Mouse (Mus musculus): ENCODE measurements around the gene Dyrk1a.

DNA sequence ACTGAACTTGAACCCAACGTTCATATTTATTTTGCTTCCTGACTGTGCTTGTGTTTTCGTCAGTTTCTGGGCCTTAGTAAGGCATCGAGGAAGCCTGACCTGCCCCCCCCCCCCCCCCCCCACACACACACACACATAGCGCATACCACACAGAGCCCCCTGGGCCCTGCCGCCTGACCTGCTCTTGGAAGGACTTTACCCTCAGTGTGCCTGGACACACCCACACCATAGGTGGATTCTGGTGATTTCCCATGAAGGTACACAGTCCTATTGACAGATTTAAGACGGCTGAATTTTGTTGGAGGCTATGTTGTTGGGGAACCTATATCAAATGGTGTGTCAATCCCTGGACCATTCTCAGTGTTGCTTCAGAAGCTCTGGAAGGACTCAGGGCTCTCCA is 63.2 kb downstream of the Dyrk1a start:
- TF ChIP-seq CTCF (IDR thresholded peaks at IDR 0.05) (no peak), EP300 (IDR thresholded peaks at IDR 0.05) (no peak)

Measured in lung, postnatal 0 days (tissue).